Mouse (Mus musculus) monocyte, adult 5-6 weeks (primary cell): ENCODE measurements around the gene Pdpn. TPM values are rescaled to one million over a fixed set of nuclear protein-coding genes. Genes with fewer than 3 reads are reported as not detected.
"Not testable (repeated sequence)": the region's sequence is repeated elsewhere in the genome, so short reads cannot be mapped to it uniquely, and the experiment has no call there.

Experiments used
- ATAC-seq: fragments of 153-309, 156-312 bp; replicated peaks from 2 replicates; pipeline ENCODE4 v1.8.0; 2017; ENCODE audit warnings: mild to moderate bottlenecking; ENCODE audit not compliant: low TSS enrichment, insufficient number of reproducible peaks, severe bottlenecking, poor library complexity, low FRiP score
- total RNA-seq: library from RNA; stranded (forward); fragments of 200-1000, 200-491, 200-594 nt; gene quantifications from 3 replicates; pipeline ENCODE4 v1.2.3, GENCODE M21; 2017

Pdpn gene
- total RNA-seq, result not detected in 3 replicates

GRCm38 (mm10) chr4:143299325-143300070, at the start of gene Pdpn:
Gene Pdpn, minus strand, starts transcription at chr4:143299564.
- no peak for ATAC-seq

GRCm38 (mm10) chr4:143348678-143349077, 49.3 kb upstream of the Pdpn start:
- no peak for ATAC-seq

GRCm38 (mm10) chr4:143345491-143345890, 46.1 kb upstream of the Pdpn start:
- not testable (repeated sequence) for ATAC-seq

- ATAC-seq, result no peak
Measured at GRCm38 (mm10) chr4:143341470-143341869, 42.1 kb upstream of the Pdpn start.

GRCm38 (mm10) chr4:143339808-143340207, 40.4 kb upstream of the Pdpn start:
- no peak for ATAC-seq

GRCm38 (mm10) chr4:143336096-143336495, 36.7 kb upstream of the Pdpn start:
- no peak for ATAC-seq

GRCm38 (mm10) chr4:143334995-143335394, 35.6 kb upstream of the Pdpn start:
- ATAC-seq, result no peak

GRCm38 (mm10) chr4:143334145-143334544, 34.8 kb upstream of the Pdpn start:
- ATAC-seq, result no peak

- no peak for ATAC-seq
Measured at GRCm38 (mm10) chr4:143331787-143332186, 32.4 kb upstream of the Pdpn start.

GRCm38 (mm10) chr4:143330566-143330965, 31.2 kb upstream of the Pdpn start:
- ATAC-seq, result no peak

GRCm38 (mm10) chr4:143325625-143325941, 26.2 kb upstream of the Pdpn start:
- no peak for ATAC-seq

- ATAC-seq, result no peak
Measured at GRCm38 (mm10) chr4:143324925-143325624, 25.7 kb upstream of the Pdpn start.

- ATAC-seq, result no peak
Measured at GRCm38 (mm10) chr4:143324176-143324924, 25.0 kb upstream of the Pdpn start.

GRCm38 (mm10) chr4:143313299-143313698, 13.9 kb upstream of the Pdpn start:
- no peak for ATAC-seq

GRCm38 (mm10) chr4:143311341-143311740, 12.0 kb upstream of the Pdpn start:
- no peak for ATAC-seq

GRCm38 (mm10) chr4:143305987-143306772, 6.8 kb upstream of the Pdpn start:
- no peak for ATAC-seq

GRCm38 (mm10) chr4:143305031-143305430, 5.7 kb upstream of the Pdpn start:
- no peak for ATAC-seq

- no peak for ATAC-seq
Measured at GRCm38 (mm10) chr4:143302279-143302890, 3.0 kb upstream of the Pdpn start.

GRCm38 (mm10) chr4:143301875-143302274, 2.5 kb upstream of the Pdpn start:
- ATAC-seq, result no peak
